Mouse (Mus musculus) MEL (cell line): Measurements from ENCODE around the gene Bach1.

Experiments
- CHD2 ChIP-seq: IDR thresholded peaks from 2 replicates; pipeline ENCODE4 v1.6.1; 2011; ENCODE audit warnings: low read length, improper control_type of control experiment
- CTCF ChIP-seq, 3 experiments: IDR thresholded peaks in 2 of 3; conservative IDR thresholded peaks in 1 of 3; 2 replicates each; pipeline ENCODE4 v1.5.1; 2011 to 2012; ENCODE audit warnings: low read length in 3 of 3, low read depth in 2 of 3, mild to moderate bottlenecking in 2 of 3, improper control_type of control experiment in 1 of 3, inconsistent platforms in 1 of 3, mixed read lengths in 1 of 3, moderate library complexity in 1 of 3; ENCODE audit not compliant: control insufficient read depth in 1 of 3, insufficient read depth in 1 of 3, poor library complexity in 1 of 3, severe bottlenecking in 1 of 3
- HCFC1 ChIP-seq: IDR thresholded peaks from 2 replicates; pipeline ENCODE4 v1.6.1; 2012; ENCODE audit warnings: low read depth, mild to moderate bottlenecking, inconsistent platforms, low read length, improper control_type of control experiment, moderate library complexity
- JUND ChIP-seq: IDR thresholded peaks from 2 replicates; pipeline ENCODE4 v1.6.1; 2011; ENCODE audit warnings: low read depth, mild to moderate bottlenecking, improper control_type of control experiment, low read length
- MAFK ChIP-seq: IDR thresholded peaks from 2 replicates; pipeline ENCODE4 v1.6.1; 2011; ENCODE audit warnings: low read depth, mild to moderate bottlenecking, low read length, improper control_type of control experiment, borderline replicate concordance
- MXI1 ChIP-seq: IDR thresholded peaks from 2 replicates; pipeline ENCODE4 v1.6.1; 2011; ENCODE audit warnings: mild to moderate bottlenecking, low read depth, low read length, improper control_type of control experiment
- MYC ChIP-seq: IDR thresholded peaks from 2 replicates; pipeline ENCODE4 v1.6.1; 2011; ENCODE audit warnings: low read depth, mild to moderate bottlenecking, low read length, improper control_type of control experiment, moderate library complexity
- NRF1 ChIP-seq: IDR thresholded peaks from 2 replicates; pipeline ENCODE4 v1.6.1; 2014; ENCODE audit warnings: low read depth, mild to moderate bottlenecking, inconsistent platforms, low read length, improper control_type of control experiment, moderate library complexity; ENCODE audit not compliant: poor library complexity, insufficient read depth, severe bottlenecking
- POLR2A ChIP-seq, 2 experiments: IDR thresholded peaks; 2 replicates each; pipeline ENCODE4 v1.6.1; 2011 to 2012; ENCODE audit warnings: low read length in 2 of 2, mild to moderate bottlenecking in 2 of 2, control low read depth in 1 of 2, improper control_type of control experiment in 1 of 2, low read depth in 1 of 2, moderate library complexity in 1 of 2; ENCODE audit not compliant: control insufficient read depth in 1 of 2, insufficient read depth in 1 of 2, poor library complexity in 1 of 2
- POLR2AphosphoS2 ChIP-seq: IDR thresholded peaks from 2 replicates; pipeline ENCODE4 v1.6.1; 2011; ENCODE audit warnings: low read length, improper control_type of control experiment
- RCOR1 ChIP-seq: IDR thresholded peaks from 2 replicates; pipeline ENCODE4 v1.6.1; 2012; ENCODE audit warnings: low read depth, mild to moderate bottlenecking, inconsistent platforms, low read length, improper control_type of control experiment
- SMC3 ChIP-seq: IDR thresholded peaks from 2 replicates; pipeline ENCODE4 v1.6.1; 2011; ENCODE audit warnings: low read depth, low read length, improper control_type of control experiment
- TAL1 ChIP-seq: IDR thresholded peaks from 2 replicates; pipeline ENCODE4 v1.6.1; 2012; ENCODE audit warnings: mild to moderate bottlenecking, inconsistent platforms, low read length, moderate library complexity, mixed read lengths
- ZNF384 ChIP-seq: IDR thresholded peaks from 2 replicates; pipeline ENCODE4 v1.6.1; 2012; ENCODE audit warnings: low read depth, mild to moderate bottlenecking, inconsistent platforms, low read length, improper control_type of control experiment

DNA sequence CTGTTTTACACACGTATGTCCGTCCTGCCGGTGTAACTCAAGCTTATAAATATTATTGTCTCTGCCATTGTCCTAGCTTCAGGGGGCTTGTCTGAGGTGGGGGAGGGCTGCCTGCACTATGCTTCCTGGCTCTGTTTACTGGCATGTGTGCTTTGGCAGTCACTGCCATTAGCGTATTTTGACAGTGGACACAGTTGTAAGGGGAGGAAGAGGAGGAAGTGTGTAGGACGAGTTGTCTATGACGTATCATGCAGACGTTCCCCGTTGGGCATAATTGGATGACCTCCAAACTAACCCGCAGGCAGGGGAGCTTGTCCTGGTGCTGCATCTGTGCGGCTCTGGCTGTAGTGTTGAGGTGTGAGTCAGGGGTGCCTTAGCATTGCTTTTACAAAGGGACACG lies 17.5 kb downstream of the Bach1 start:
- TF ChIP-seq TAL1 = peak; percentile 39
- TF ChIP-seq CTCF (IDR thresholded peaks at IDR 0.05 in 2 of 3, conservative IDR thresholded peaks at IDR 0.05 in 1 of 3; ENCODE audit: control insufficient read depth in 1 of 3, insufficient read depth in 1 of 3, low read depth in 2 of 3, low read length in 3 of 3, poor library complexity in 1 of 3, severe bottlenecking in 1 of 3) = no peak
- TF ChIP-seq NRF1 = no peak
- no peak for TF ChIP-seq MXI1
- no peak for TF ChIP-seq POLR2A (IDR thresholded peaks at IDR 0.05; ENCODE audit: control insufficient read depth in 1 of 2, insufficient read depth in 1 of 2, low read depth in 1 of 2, low read length in 2 of 2, poor library complexity in 1 of 2)
- no peak for TF ChIP-seq CHD2
- no peak for TF ChIP-seq JUND
- TF ChIP-seq MAFK = no peak
- no peak for TF ChIP-seq HCFC1
- no peak for TF ChIP-seq RCOR1
- no peak for TF ChIP-seq ZNF384
- no peak for TF ChIP-seq POLR2AphosphoS2
- TF ChIP-seq MYC = no peak
- TF ChIP-seq SMC3 = no peak
